Mouse (Mus musculus) hematopoietic stem cell, adult 5-6 weeks (primary cell): ENCODE measurements around the gene Lnx1. TPM values are rescaled to one million over a fixed set of nuclear protein-coding genes. Genes with fewer than 3 reads are reported as not detected.

ENCODE experiments used
- ATAC-seq, 2 experiments: fragments of 125-278 bp in 1 of 2; replicated peaks in 1 of 2; 2 replicates each; pipeline ENCODE4 v1.8.0; 2016 to 2017; ENCODE audit warnings: inconsistent platforms in 2 of 2, mild to moderate bottlenecking in 2 of 2, moderate number of reproducible peaks in 2 of 2, low read depth in 1 of 2, moderate TSS enrichment in 1 of 2; ENCODE audit not compliant: low FRiP score in 2 of 2, poor library complexity in 2 of 2, severe bottlenecking in 2 of 2, insufficient read depth in 1 of 2, low TSS enrichment in 1 of 2
- total RNA-seq: library from RNA; stranded (forward); fragments of 172-1452, 232-1000 nt; gene quantifications from 2 replicates; pipeline ENCODE4 v1.2.3, GENCODE M21; 2017

Lnx1 gene
- total RNA-seq, 1 experiment from 2014 or later: 0.05 TPM

DNA sequence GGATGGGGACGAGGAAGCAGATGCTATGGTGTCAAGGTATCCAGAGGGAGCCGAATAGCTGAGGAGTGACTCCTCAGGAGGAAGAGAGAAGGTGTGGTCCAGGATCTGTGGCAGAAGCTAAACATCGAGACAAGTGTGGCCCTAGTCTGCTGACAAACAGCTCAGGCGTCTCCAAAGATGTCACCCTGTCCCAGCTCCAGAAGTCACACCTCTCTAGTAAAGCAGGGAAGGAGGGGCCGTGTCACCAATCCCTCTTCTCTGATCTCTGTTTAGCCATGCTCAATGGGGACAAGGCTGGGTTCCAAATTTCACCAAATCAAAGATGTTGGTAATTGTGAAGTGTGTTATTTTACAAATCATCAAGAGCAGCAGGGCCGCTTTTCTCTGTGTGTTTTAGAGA is 33.8 kb downstream of the Lnx1 start:
- ATAC-seq: no peak

DNA sequence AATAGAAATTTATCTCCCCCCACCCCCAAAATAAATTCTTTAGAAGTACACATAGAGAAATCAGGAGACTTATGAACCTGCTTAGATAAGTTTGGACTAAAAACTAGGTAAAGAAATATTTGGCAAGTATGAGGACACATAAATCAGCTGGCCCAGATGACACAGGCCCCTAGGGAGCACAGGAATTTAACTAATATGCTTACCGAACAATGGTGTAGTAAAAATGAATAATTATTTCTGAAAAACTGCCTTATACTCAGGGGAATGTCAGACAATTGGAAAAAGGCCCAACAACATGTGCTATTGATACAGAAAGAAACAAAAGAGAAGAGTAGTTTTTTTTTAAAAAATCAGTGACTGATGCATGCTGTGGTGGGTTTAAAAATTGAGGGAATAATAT is 40.1 kb downstream of the Lnx1 start:
- ATAC-seq: no peak

DNA sequence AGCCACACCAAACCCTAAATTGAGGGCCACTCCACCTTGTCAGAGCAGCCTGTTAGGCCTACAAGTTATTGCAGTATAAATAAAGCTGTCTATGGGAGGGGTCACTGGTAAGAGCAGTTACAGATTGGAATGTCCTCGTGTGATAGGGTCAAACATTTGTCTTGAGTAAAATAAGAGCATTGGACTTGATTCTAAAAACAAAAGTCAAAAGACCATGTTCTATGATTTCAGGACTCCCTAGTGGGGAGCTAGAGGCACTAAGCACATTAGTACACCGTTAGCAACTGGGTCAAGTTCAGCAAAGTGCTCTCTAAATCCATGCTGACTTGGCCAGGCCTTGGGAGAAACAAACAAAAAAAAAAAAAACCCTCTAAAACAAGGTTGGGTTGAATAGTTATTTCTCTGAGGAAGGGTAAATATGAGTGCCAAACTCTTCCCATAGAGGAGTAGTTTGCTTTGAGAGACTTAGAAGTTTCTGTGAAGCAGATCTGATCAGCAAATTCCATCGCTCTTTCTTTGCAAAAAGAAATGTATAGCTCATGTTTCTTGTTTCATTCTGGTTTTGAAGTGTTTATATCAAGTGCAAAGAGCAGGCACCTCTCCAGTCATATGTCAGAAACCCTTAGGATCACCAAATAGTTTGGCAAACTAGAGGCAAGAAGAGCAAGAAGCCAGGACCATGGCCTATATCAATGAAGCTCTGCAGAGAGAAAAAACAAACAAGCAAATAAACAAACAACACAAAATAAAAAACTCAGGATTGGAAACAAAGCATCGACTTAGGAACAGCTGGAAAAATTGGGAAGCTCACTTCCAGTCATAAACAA is 40.8 kb downstream of the Lnx1 start:
- no peak for ATAC-seq

DNA sequence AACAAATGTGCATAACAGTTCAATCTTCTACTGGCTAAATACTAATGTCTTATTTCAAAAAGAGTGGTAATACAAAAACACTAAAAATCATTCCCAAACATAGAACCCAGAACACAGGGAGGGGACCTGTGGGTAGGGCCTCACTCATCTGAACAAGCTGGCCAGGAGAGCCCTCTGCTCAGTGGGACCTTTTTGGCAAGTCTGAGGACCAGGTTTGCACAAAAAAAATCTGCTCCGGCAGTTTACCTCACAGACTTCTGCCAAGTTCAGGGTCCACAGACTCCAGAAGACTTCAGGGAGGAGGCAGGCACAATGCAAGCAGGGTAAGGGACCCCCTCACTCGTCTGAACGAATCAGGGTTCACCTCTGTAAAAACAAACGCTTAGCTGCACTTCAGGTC is 42.9 kb downstream of the Lnx1 start:
- no peak for ATAC-seq

DNA sequence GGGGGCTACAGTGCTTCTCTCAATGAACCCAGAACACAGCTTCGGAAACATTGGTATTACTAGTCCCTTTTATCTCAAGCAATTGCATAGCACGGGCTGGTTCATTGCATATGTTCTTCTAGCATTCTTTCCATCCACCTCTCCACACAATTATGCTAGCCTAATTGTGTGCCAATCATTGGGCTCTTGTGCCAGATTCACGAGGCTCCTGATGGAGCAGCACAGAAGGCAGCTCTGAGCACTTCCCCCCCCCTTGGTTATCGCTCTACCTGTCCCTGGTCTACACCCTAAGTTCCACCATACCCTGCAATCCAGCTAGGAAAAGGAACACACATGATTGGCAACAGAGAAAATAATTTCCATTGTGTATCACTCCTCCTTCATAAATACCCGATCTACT is 43.4 kb downstream of the Lnx1 start:
- no peak for ATAC-seq

DNA sequence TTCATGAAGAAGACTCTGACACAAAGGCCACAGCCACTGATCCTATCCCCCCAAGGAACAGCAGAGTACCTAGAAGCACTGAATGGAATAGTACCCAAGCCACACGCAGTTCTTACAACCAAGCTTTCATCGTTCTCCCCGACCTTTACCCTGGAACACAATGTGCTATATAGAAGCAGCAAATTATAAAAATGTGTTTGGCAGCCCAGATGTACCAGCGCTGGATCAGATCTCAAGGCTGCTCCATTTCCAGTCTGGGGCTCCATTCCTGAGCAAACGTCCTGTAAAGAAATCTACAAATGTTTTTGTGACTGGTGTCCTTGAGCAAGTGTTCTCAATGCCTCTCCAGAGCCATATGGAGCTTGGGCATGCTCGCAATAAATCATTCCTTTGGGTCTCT is 44.8 kb downstream of the Lnx1 start:
- no peak for ATAC-seq

DNA sequence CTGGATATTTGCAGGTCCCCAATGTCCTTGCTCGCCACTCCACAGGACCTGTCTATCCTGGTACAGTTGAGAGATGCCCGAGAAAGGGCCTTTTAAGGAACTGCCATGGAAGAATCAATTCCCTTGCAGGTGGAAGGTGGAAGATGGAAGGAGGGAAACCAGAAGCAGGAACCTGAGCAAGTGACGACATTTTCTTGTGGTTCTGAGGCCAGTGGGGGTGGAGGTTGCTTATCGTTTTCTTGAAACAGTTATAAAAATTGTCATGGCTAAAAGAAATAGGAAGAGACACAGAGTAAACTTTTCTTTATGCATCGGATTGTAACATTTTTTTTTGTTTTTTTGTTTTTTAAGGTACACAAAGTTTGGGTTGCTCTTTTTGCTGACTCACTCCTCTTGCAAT is 46.3 kb downstream of the Lnx1 start:
- ATAC-seq: no peak

DNA sequence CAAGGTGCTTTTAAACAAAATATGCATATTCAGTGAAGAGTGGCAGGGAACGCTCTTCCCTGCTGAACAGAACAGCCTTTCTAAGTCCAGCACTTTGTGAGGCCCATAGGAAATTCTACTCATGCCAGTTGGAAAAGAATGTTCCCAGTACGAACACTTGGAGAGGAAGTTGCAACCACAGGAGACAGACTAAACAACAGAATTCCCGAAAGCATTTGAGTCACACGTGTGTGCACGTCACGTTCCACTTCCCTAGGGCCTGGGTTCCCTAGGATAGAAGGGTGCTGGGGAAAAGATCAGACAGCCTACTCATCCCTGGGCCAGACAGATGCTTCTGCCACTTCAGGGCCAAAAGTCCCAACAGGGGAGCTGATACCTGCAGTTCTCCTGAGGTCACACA is 48.2 kb downstream of the Lnx1 start:
- no peak for ATAC-seq

DNA sequence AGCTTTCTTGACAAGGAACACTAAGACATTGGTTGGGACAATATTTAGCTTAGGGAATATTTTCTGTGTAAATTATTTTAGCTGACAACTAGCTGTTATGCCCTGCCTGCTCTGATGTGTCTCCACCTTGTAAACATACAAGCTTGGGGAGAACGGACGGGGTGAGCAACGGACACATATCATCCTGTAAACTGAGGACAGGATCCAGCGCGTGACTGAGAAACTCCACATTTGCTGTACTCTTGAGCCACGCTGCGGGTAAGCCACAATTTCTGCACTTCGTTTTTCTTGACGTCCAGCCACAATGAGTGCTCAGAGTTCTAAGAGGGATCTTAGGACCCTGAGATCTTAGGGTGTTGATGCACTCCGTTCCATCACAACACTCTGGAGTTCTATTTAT is 48.9 kb downstream of the Lnx1 start:
- no peak for ATAC-seq

DNA sequence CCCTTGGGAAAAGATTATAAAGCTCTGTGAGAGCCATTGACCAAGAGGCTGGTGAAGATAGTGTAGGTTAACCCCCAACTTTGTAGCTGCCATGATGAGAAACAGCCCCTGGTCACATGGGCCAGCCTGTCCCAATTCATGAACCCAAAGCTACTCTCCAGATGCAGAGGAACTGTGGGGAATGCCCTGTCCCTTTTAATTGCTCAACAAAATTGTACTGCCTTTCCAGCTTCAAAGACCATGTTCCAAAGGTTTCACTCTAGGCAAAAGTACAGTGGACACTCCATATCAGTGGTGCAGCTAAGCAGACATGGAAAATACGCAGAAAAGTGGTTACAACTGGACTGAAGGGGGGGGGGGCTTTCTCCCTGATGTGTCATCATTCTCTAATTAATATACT is 53.6 kb downstream of the Lnx1 start:
- ATAC-seq: no peak

DNA sequence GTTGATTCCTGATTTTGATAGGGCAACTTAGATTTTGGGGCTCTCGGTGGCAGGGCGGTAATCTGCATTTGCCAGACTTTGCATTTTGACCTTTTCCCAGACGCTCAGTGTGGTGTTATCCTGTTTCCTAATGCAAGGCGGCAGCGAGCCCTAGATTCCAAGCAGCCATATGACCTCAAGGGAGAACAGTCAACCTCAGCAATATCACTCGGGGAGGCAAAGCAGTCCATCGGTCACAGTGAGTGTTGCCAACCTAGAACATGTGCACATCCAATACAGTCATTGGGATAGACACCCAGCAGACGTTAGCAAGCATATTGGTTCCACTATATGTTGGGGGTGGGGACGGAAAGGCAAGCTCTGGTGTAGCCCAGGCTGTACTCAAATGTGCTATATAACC is 54.5 kb downstream of the Lnx1 start:
- ATAC-seq: no peak

DNA sequence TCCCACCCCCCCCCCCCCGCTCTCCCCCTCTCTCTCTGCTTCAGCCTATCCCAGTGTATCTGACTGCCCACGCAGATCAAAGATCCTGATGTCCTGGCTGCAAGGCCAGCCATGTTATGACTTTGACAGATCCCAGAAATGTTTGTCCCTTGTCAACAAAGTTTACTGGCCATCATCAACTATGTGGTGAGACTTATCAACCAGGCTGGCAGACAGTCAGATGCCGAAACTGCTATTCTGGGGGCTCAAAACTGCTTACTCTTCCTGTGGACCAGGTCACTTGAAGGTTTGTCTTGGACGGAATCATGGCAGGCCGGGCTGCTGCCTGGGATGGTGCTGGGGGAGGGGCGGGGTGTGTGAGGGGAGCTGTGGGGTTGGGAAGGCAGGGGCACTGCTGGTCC is 55.1 kb downstream of the Lnx1 start:
- no peak for ATAC-seq

DNA sequence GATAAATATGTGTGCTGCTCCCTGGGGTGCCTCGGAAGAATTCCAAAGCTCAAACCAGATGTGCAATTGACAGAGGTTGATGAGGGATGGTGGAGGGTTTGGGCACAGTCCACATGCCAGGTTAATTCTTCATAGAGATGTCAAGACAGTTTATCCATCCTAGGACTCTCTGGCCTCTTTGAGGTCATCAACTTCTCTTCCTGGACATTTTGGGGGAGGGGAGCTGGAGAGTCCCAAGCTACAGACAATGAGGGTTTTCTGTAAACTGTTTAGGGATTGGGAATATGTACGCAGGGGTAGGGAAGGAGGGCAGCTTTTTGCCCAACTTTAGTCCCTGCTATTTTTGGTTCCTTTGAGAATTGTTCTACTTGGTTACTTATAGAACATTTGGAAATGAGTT is 60.4 kb downstream of the Lnx1 start:
- ATAC-seq: no peak

DNA sequence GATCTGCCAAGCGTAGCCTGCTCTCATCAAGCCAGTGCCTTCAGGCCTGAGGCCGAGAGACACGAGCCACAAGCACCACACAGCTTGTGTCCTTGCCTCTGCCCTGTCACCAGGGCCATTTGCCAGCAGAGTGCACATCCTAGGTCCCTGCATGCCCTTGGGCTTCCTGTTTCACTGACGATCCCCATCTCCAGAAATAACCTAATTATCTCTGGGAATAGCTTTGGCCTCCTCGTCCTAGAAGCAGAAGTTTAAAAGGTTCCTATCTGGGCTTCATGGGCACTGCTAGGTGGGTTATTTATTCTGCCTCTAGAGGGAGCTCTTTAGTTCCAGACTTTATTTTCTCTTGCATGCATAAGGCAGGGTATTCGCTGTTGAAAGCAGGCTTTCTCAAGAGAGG is 61.7 kb downstream of the Lnx1 start:
- ATAC-seq: peak; percentile 36 to 65; a peak in 2 of 4 replicates

DNA sequence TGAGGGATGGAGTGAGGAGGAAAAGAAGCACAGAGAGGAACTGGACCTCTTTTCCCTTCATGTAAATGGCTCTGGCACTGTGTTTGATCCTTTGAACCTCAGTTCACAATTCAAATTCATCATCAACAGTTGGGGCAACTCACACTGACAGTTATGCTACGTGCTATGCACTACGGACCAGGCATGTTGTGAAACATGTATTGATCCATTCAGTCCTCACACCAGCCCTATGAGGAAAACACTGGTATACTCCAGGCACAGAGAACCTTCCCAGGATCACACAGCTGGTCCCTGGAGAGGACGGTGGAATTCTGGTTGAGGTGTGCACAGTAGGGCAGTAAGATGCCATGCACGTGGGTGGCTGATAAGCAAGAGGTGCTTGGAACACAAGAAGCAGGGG is 62.2 kb downstream of the Lnx1 start:
- no peak for ATAC-seq

DNA sequence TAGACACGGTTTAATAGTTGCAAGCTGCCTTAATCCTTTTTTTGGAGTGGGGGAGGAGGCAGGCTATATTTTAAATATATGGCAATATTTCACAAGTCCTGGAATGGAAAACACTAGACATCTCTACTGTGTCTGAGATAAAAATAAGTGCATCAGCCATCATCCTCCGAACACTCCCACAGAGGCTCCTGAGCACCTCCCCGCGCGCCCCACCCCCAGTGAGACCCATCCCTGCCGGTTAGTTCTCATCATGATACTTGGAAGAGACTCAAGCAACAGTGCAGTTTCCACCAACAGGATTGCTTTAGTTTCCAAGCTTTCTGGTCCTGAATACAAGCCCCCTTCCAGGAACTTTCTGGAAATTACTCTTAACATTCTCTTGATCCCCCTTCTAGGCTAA is 63.2 kb downstream of the Lnx1 start:
- ATAC-seq: no peak

DNA sequence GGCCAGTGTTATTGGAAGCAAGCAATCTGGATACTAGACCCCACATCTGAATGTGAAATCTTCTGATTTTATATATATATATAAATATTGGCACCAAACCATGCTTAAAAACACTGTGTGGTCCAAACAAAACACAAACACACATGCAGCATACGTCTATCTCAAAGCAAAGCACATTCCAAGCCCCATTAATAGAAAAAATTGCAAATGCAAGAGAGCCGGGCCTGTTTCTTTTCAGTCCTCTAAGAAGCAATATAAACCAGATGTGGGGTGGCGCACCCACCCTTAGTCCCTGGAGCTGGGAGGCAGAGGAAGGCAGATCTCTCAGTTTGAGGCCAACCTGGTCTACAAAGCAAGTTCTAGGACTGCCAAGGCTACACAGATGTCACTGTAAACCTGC is 68.3 kb downstream of the Lnx1 start:
- ATAC-seq: no peak

DNA sequence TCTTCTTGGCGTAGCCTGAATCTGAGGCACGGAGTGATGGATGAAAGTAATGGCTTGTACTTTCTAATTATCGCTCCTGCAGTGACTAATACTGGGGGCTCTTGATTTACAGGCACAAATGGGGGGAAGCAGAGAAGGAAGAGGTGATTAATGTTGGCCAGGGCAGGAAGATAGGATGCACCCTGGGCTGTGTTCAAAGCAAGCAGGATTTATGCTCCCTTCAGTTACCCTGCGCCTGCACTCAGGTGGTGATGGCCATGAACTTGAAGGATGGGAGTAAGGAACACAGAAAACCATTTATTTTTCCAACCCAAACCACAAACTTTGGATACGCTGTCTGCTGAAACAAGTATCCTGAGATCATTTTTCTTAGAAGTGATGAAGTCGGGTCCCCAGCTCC is 69.3 kb downstream of the Lnx1 start:
- ATAC-seq: no peak

DNA sequence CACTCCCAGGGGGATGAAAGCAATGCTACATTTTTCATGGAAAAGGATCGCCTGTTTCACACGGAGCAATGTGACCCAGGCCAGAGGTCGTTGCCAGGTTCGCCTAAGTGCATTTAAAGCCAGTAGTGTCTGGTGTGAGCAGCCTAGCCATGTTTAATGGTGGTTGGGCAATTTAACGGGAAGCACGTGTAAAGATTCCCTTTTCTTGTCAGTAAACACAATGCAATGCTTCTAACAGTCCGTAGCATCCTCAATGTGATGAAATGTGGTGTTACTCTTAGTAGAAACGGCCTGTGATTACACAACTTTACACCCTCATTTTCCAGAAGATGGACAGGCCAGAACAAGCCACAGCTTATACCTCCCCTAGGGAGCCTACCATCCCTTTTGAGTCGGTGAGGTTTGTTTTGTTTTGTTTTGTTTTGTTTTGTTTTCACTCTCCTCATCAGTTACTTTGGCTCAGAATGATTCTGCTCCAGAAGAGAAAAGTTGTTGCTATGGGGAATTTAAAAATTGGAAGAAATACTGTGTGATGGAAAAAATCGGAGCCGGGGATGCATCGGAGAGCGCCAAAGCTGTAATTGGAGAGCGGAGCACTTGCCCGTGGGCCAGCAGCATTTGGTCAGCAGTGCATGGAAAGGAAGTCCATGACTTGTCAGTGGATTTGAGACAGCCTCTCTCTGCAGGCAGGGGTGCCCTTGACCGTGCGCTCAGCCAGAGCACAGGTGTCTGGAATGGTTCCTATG is 70.2 kb downstream of the Lnx1 start:
- no peak for ATAC-seq
